Mouse (Mus musculus): Measurements from ENCODE around the gene Slc25a20. TPM values are rescaled to one million over a fixed set of nuclear protein-coding genes. Genes with fewer than 3 reads are reported as not detected.
A peak's percentile ranks its signal among the peaks of the same experiment; 100 is the strongest.

Slc25a20 gene
- 23.5 and 24.8 TPM in 2 replicates for polyA plus RNA-seq (2014; fragmentation: Nextera tagmentation; extraction: Ambion mirVana)

DNA sequence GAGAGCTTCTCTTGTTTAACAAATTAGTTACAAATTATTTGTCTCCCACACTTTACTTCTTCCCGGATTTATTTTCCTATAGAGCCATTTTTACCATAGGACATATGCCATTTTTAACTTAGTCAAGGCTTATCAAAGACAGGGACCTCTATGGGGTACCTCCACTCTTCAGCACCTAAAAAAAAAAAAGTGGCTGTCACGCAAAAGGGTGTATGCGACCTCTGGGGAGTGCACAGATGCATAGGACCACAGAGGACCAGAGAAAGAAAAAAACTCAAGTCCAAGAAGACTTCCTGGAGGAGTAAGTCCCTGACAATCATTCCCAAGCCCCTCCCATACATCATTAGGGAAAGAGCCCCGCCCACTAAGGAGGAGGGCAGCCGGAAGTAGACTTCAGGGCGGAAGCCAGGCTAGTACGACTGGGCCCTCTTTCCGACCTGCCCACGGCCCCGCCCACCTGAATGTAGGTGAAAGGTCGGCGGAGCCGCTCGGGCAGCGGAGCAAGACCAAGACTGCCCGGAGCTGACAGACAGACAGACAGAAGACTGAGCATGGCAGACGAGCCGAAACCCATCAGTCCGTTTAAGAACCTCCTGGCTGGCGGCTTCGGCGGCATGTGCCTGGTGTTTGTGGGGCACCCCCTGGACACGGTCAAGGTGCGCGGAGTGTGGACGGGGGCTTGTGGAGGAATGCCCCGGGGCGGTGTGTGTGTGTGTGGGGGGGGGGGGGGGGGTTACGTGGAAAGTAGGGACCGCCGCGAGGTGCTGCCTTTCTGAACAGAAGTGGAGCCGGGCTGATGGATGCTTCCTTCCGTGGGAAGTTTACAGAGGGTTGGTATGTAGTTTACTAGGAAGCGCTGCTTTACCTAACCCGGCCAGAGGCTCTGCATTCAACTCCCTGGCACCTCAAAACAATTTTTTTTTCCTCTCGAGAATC lies at the start of gene Slc25a20:
Gene Slc25a20 (plus strand): TSS at position 412 of the 936 bp plus-strand sequence.
- Histone ChIP-seq H3K4me1 (ENCODE audit: control insufficient read depth, insufficient read depth, low read length) (peaks cover 4% of the 10 kb centered on the region; the same call in 1 of the 2 replicates), H3K4me2 (ENCODE audit: low read length) (peak within 1 kb of the TSS; percentile 66), H3K27me3 (replicated peaks; ENCODE audit: control insufficient read depth, insufficient read depth, low read length) (no peaks in the 10 kb centered on the region), H3K4me3 (ENCODE audit: low read depth, low read length) (peak within 1 kb of the TSS; percentile 62), H3K27ac (ENCODE audit: low read depth, low read length) (no peak within 1 kb of the TSS), H3K9me3 (replicated peaks; ENCODE audit: control insufficient read depth, low read length) (no peaks in the 10 kb centered on the region), H3K36me3 (ENCODE audit: control insufficient read depth, insufficient read depth, low read length) (no peaks in the 10 kb centered on the region), H3K9ac (ENCODE audit: low read length) (peak within 1 kb of the TSS; percentile 71)
- ATAC-seq (peak; percentile 86), DNase-seq (ENCODE audit: low spot score) (peak; percentile 86)
- 2% methylated on average over 36 of the region's 37 CpGs for whole genome bisulfite sequencing

- Histone ChIP-seq H3K4me1 (ENCODE audit: control insufficient read depth, insufficient read depth, low read length) (no peaks in the 10 kb centered on the region), H3K9me3 (replicated peaks; ENCODE audit: control insufficient read depth, low read length) (no peaks in the 10 kb centered on the region), H3K27me3 (replicated peaks; ENCODE audit: control insufficient read depth, insufficient read depth, low read length) (no peaks in the 10 kb centered on the region), H3K27ac (ENCODE audit: low read depth, low read length) (no peak overlapping the region), H3K4me3 (ENCODE audit: low read depth, low read length) (no peak overlapping the region), H3K36me3 (ENCODE audit: control insufficient read depth, insufficient read depth, low read length) (peaks cover 54% of the 10 kb centered on the region), H3K9ac (ENCODE audit: low read length) (no peak overlapping the region), H3K4me2 (ENCODE audit: low read length) (no peak overlapping the region)
- 97% methylated on average over 1 of the region's 1 CpGs for WGBS
- ATAC-seq (no peak), DNase-seq (ENCODE audit: low spot score) (no peak)
Observed at GRCm38 (mm10) chr9:108617301-108617700, 44.6 kb upstream of the Slc25a20 start.

DNA sequence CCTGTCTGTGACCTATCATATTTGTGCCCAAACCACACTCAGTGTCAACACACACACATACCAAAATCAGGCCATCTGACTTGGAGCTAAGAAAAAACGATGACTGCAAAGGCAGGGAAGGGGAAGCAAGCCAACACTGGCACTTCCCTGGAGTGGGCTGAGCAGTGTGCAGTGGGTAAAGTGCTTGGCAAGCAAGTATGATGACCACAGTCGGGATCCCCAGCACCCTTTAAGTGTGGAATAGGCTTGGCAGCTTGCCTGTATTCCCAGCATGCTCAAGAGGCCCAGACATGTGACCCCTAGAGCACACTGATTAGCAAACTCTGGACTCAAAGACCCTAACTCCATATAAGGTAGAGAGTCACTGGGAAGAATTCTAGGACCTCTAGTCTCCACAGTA lies 35.4 kb upstream of the Slc25a20 start:
- WGBS, result 90% methylated on average over 2 of the region's 2 CpGs
- no peaks in the 10 kb centered on the region for H3K27me3 ChIP-seq (replicated peaks; ENCODE audit: control insufficient read depth, insufficient read depth, low read length)
- no peak overlapping the region for H3K4me3 ChIP-seq (ENCODE audit: low read depth, low read length)
- H3K4me2 ChIP-seq (ENCODE audit: low read length), result no peak overlapping the region
- DNase-seq (ENCODE audit: low spot score) (peak; percentile 1), ATAC-seq (no peak)
- H3K9ac ChIP-seq (ENCODE audit: low read length), result no peak overlapping the region
- no peaks in the 10 kb centered on the region for H3K9me3 ChIP-seq (replicated peaks; ENCODE audit: control insufficient read depth, low read length)
- peaks cover 21% of the 10 kb centered on the region; the same call in 1 of the 2 replicates for H3K36me3 ChIP-seq (ENCODE audit: control insufficient read depth, insufficient read depth, low read length)
- no peaks in the 10 kb centered on the region for H3K4me1 ChIP-seq (ENCODE audit: control insufficient read depth, insufficient read depth, low read length)
- H3K27ac ChIP-seq (ENCODE audit: low read depth, low read length), result no peak overlapping the region

DNA sequence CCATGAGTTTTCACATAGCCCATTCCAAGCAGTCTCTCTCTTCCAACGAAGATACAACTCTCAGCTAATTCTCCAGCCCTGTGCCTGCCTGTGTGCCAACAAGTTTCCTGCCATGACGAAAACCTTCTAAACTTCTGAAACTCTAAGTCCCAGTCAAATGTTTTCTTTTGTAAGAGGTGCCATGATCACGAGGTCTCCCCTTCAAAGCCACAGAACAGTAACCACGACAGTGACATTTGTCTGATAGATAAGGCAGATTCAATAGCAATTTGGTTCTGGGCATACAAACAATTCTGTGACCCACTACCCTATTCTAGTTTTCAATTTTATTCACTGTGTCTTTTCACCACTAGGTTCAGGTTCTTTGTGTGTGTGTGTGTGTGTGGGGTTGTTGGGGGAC lies 33.7 kb upstream of the Slc25a20 start:
- Histone ChIP-seq H3K4me3 (ENCODE audit: low read depth, low read length) (no peak overlapping the region), H3K4me1 (ENCODE audit: control insufficient read depth, insufficient read depth, low read length) (no peaks in the 10 kb centered on the region), H3K27me3 (replicated peaks; ENCODE audit: control insufficient read depth, insufficient read depth, low read length) (no peaks in the 10 kb centered on the region), H3K9ac (ENCODE audit: low read length) (no peak overlapping the region), H3K27ac (ENCODE audit: low read depth, low read length) (no peak overlapping the region), H3K36me3 (ENCODE audit: control insufficient read depth, insufficient read depth, low read length) (peaks cover 21% of the 10 kb centered on the region), H3K9me3 (replicated peaks; ENCODE audit: control insufficient read depth, low read length) (no peaks in the 10 kb centered on the region), H3K4me2 (ENCODE audit: low read length) (no peak overlapping the region)
- no peak for ATAC-seq
- WGBS, result 90% methylated on average over 4 of the region's 4 CpGs
- DNase-seq (ENCODE audit: low spot score), result no peak

DNA sequence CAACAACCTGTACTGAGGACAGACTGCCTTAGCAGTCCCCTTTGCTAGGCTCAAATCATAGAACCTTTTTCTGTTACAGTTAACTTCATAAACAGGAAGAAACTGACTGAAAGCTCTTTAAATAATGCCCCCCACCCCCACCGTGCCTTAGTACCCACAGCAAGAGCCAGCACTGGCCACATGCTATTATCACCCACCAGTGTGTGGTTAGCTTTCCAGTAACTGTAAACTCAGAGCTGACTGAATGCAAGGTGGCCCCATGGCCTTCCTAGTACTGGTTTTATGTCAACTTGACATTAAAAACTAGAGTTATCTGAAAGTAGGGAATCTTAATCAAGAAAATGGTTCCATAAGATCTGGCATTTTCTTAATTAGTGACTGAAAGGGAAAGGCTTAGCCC lies 31.2 kb upstream of the Slc25a20 start:
- Histone ChIP-seq H3K4me2 (ENCODE audit: low read length) (no peak overlapping the region), H3K4me1 (ENCODE audit: control insufficient read depth, insufficient read depth, low read length) (no peaks in the 10 kb centered on the region), H3K27me3 (replicated peaks; ENCODE audit: control insufficient read depth, insufficient read depth, low read length) (no peaks in the 10 kb centered on the region), H3K36me3 (ENCODE audit: control insufficient read depth, insufficient read depth, low read length) (peaks cover 21% of the 10 kb centered on the region), H3K4me3 (ENCODE audit: low read depth, low read length) (no peak overlapping the region), H3K9me3 (replicated peaks; ENCODE audit: control insufficient read depth, low read length) (no peaks in the 10 kb centered on the region), H3K9ac (ENCODE audit: low read length) (no peak overlapping the region), H3K27ac (ENCODE audit: low read depth, low read length) (no peak overlapping the region)
- WGBS, result 83% methylated on average over 1 of the region's 1 CpGs
- DNase-seq (ENCODE audit: low spot score), result no peak
- ATAC-seq, result no peak

- no peak for ATAC-seq
- Histone ChIP-seq H3K4me2 (ENCODE audit: low read length) (no peak overlapping the region), H3K4me3 (ENCODE audit: low read depth, low read length) (no peak overlapping the region), H3K36me3 (ENCODE audit: control insufficient read depth, insufficient read depth, low read length) (peaks cover 15% of the 10 kb centered on the region), H3K9ac (ENCODE audit: low read length) (no peak overlapping the region), H3K9me3 (replicated peaks; ENCODE audit: control insufficient read depth, low read length) (no peaks in the 10 kb centered on the region), H3K4me1 (ENCODE audit: control insufficient read depth, insufficient read depth, low read length) (no peaks in the 10 kb centered on the region), H3K27ac (ENCODE audit: low read depth, low read length) (no peak overlapping the region), H3K27me3 (replicated peaks; ENCODE audit: control insufficient read depth, insufficient read depth, low read length) (no peaks in the 10 kb centered on the region)
- DNase-seq (ENCODE audit: low spot score), result no peak
- 97% methylated on average over 5 of the region's 5 CpGs for WGBS
Observed at GRCm38 (mm10) chr9:108631631-108632256, 30.1 kb upstream of the Slc25a20 start.

- Histone ChIP-seq H3K4me1 (ENCODE audit: control insufficient read depth, insufficient read depth, low read length) (no peaks in the 10 kb centered on the region), H3K9ac (ENCODE audit: low read length) (no peak overlapping the region), H3K36me3 (ENCODE audit: control insufficient read depth, insufficient read depth, low read length) (peaks cover 15% of the 10 kb centered on the region), H3K4me3 (ENCODE audit: low read depth, low read length) (no peak overlapping the region), H3K27ac (ENCODE audit: low read depth, low read length) (no peak overlapping the region), H3K4me2 (ENCODE audit: low read length) (no peak overlapping the region), H3K9me3 (replicated peaks; ENCODE audit: control insufficient read depth, low read length) (no peaks in the 10 kb centered on the region), H3K27me3 (replicated peaks; ENCODE audit: control insufficient read depth, insufficient read depth, low read length) (no peaks in the 10 kb centered on the region)
- ATAC-seq, result no peak
- WGBS, result 83% methylated on average over 5 of the region's 5 CpGs
- DNase-seq (ENCODE audit: low spot score), result no peak
Observed at GRCm38 (mm10) chr9:108632375-108632774, 29.5 kb upstream of the Slc25a20 start.

DNA sequence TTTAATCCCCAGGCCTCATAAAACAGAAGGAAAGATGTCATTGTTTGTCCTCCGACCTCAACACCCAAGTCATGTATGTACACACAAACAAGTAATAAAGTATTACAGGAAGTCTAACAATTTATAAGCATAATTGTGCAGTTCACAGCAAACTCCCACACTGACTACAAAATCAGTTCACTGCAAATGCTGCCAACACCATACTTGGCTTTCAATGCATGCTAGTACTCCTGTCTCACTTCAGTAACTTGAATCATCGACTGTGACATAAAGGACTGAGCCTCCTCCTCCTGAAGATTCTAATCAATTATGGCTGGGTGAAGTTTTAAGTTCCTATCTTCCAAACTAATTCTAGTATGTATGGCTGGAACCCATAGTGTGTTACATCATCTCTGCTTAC lies 28.0 kb upstream of the Slc25a20 start:
- DNase-seq (ENCODE audit: low spot score) (no peak), ATAC-seq (no peak)
- Histone ChIP-seq H3K4me3 (ENCODE audit: low read depth, low read length) (no peak overlapping the region), H3K9ac (ENCODE audit: low read length) (no peak overlapping the region), H3K36me3 (ENCODE audit: control insufficient read depth, insufficient read depth, low read length) (peaks cover 11% of the 10 kb centered on the region), H3K27ac (ENCODE audit: low read depth, low read length) (no peak overlapping the region), H3K9me3 (replicated peaks; ENCODE audit: control insufficient read depth, low read length) (no peaks in the 10 kb centered on the region), H3K27me3 (replicated peaks; ENCODE audit: control insufficient read depth, insufficient read depth, low read length) (no peaks in the 10 kb centered on the region), H3K4me1 (ENCODE audit: control insufficient read depth, insufficient read depth, low read length) (no peaks in the 10 kb centered on the region), H3K4me2 (ENCODE audit: low read length) (no peak overlapping the region)
- WGBS, result 77% methylated on average over 2 of the region's 2 CpGs

DNA sequence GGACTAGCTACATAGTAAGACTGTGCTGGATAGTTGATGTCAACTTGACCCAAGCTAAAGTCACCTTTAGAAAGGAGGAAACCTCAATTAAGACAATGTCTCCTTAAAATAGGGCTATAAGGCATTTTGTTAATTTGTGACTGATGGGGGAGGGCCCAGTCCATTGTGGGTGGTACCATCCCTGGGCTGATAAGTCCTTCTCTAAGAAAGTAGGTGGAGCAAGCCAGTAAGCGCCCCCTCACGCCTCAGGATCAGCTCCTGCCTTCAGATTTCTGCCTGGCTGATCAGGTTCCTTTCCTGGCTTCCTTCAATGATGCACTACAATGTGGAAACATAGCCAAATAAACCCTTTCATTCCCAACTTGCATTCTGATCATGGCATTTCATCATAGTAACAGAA lies 26.5 kb upstream of the Slc25a20 start:
- H3K4me3 ChIP-seq (ENCODE audit: low read depth, low read length), result no peak overlapping the region
- no peaks in the 10 kb centered on the region for H3K27me3 ChIP-seq (replicated peaks; ENCODE audit: control insufficient read depth, insufficient read depth, low read length)
- 74% methylated on average over 2 of the region's 2 CpGs for WGBS

More for the DNA sequence above, 26.5 kb upstream of the Slc25a20 start:
- H3K4me1 ChIP-seq (ENCODE audit: control insufficient read depth, insufficient read depth, low read length), result no peaks in the 10 kb centered on the region
- peaks cover 15% of the 10 kb centered on the region for H3K36me3 ChIP-seq (ENCODE audit: control insufficient read depth, insufficient read depth, low read length)
- H3K27ac ChIP-seq (ENCODE audit: low read depth, low read length), result no peak overlapping the region
- no peaks in the 10 kb centered on the region for H3K9me3 ChIP-seq (replicated peaks; ENCODE audit: control insufficient read depth, low read length)
- ATAC-seq (no peak), DNase-seq (ENCODE audit: low spot score) (no peak)
- no peak overlapping the region for H3K9ac ChIP-seq (ENCODE audit: low read length)
- no peak overlapping the region for H3K4me2 ChIP-seq (ENCODE audit: low read length)
